ENCODE assay signal across 9 mouse cellular contexts in genomic region chr3:68059162-68059800, GRCm38 (mm10). TPM values are rescaled to one million over a fixed set of nuclear protein-coding genes. Genes with fewer than 3 reads are reported as not detected.
A peak's percentile ranks its signal among the peaks of the same experiment; 100 is the strongest.
DNase-seq lines count a peak whose midpoint lies in the region; ATAC-seq and TF ChIP-seq lines count a peak whose summit lies in the region.
"Had no signal": no experiment of that assay in that cellular context is flagged by ENCODE, and none has a peak within 500 bp of the region (broad histone marks: within the 10 kb centered on the region; RNA-seq: fewer than 3 reads in every experiment).

No protein-coding gene starts in this region.

- DNase-seq in heart, adult 8-10 months (ENCODE audit: low spot score) = peak; percentile 6
- DNase-seq in embryo, embryonic 11.5 days (ENCODE audit: low read depth, low spot score) = peak; percentile 26
- peak; percentile 59 for DNase-seq in kidney, postnatal 0 days (ENCODE audit: low spot score)
- DNase-seq in urinary bladder, postnatal 4 days (ENCODE audit: low spot score in 2 of 2) = no peak
- no peak for DNase-seq in spleen, postnatal 4 days (ENCODE audit: low spot score in 2 of 2)

- no peak overlapping the region for H3K4me2 ChIP-seq in heart, embryonic 12.5 days
- H3K4me2 ChIP-seq in kidney, postnatal 0 days (ENCODE audit: low read length) = no peak overlapping the region
- no peak overlapping the region for H3K4me2 ChIP-seq in neural tube, embryonic 15.5 days
- H3K4me2 ChIP-seq: heart, embryonic 15.5 days had no signal

- peak; percentile 90 for TF ChIP-seq CTCF in E14TG2a.4 (conservative IDR thresholded peaks at IDR 0.05; ENCODE audit: low read length)
- peak; percentile 82 for TF ChIP-seq CTCF in kidney, postnatal 0 days (IDR thresholded peaks at IDR 0.05; ENCODE audit: low read depth)

- WGBS in heart, embryonic 12.5 days = 51% methylated on average over 2 of the region's 2 CpGs
- WGBS in kidney, postnatal 0 days = 50% methylated on average over 2 of the region's 2 CpGs
- 54% methylated on average over 2 of the region's 2 CpGs for WGBS in neural tube, embryonic 15.5 days

- no peak overlapping the region for H3K4me3 ChIP-seq in heart, embryonic 12.5 days
- H3K4me3 ChIP-seq in E14TG2a.4 (replicated peaks; ENCODE audit: low read length) = no peak overlapping the region
- no peak overlapping the region for H3K4me3 ChIP-seq in kidney, postnatal 0 days (replicated peaks; ENCODE audit: low read depth, low read length)
- no peak overlapping the region for H3K4me3 ChIP-seq in neural tube, embryonic 15.5 days (replicated peaks)
- H3K4me3 ChIP-seq: heart, embryonic 15.5 days had no signal

- no peak overlapping the region for H3K27ac ChIP-seq in heart, embryonic 12.5 days (ENCODE audit: poor library complexity, severe bottlenecking)
- no peak overlapping the region for H3K27ac ChIP-seq in kidney, postnatal 0 days
- H3K27ac ChIP-seq in neural tube, embryonic 15.5 days (replicated peaks) = no peak overlapping the region
- H3K27ac ChIP-seq: heart, embryonic 15.5 days had no signal

- ATAC-seq in heart, embryonic 12.5 days (ENCODE audit: insufficient number of reproducible peaks, low FRiP score) = no peak
- ATAC-seq in kidney, postnatal 0 days (replicated peaks; ENCODE audit: low FRiP score, low read depth) = 0 out of 2 replicates have a peak, but pooled peaks have one; percentile 5
- ATAC-seq in neural tube, embryonic 15.5 days (ENCODE audit: low FRiP score) = peak; percentile 66

- no peaks in the 10 kb centered on the region for H3K36me3 ChIP-seq in heart, embryonic 12.5 days
- H3K36me3 ChIP-seq in E14TG2a.4 (ENCODE audit: insufficient read depth, low read length) = no peaks in the 10 kb centered on the region
- H3K36me3 ChIP-seq in kidney, postnatal 0 days (ENCODE audit: insufficient read depth, low read length) = no peaks in the 10 kb centered on the region
- no peaks in the 10 kb centered on the region for H3K36me3 ChIP-seq in neural tube, embryonic 15.5 days
- H3K36me3 ChIP-seq: heart, embryonic 15.5 days had no signal

- peaks cover 7% of the 10 kb centered on the region; the same call in 1 of the 2 replicates for H3K27me3 ChIP-seq in heart, embryonic 12.5 days (replicated peaks)
- peaks cover 8% of the 10 kb centered on the region; the same call in 1 of the 2 replicates for H3K27me3 ChIP-seq in E14TG2a.4 (ENCODE audit: insufficient read depth, low read length)
- H3K27me3 ChIP-seq in kidney, postnatal 0 days (ENCODE audit: insufficient read depth, low read length) = no peaks in the 10 kb centered on the region
- H3K27me3 ChIP-seq in neural tube, embryonic 15.5 days (replicated peaks) = peaks cover 4% of the 10 kb centered on the region
- H3K27me3 ChIP-seq: heart, embryonic 15.5 days had no signal

- H3K4me1 ChIP-seq in heart, embryonic 12.5 days (replicated peaks) = 0 out of 2 replicates have a peak, but pooled peaks cover 7% of the 10 kb centered on the region
- H3K4me1 ChIP-seq in E14TG2a.4 (replicated peaks; ENCODE audit: low read depth, low read length) = peaks cover 9% of the 10 kb centered on the region
- H3K4me1 ChIP-seq in kidney, postnatal 0 days (replicated peaks; ENCODE audit: insufficient read depth, low read length) = no peaks in the 10 kb centered on the region
- no peaks in the 10 kb centered on the region for H3K4me1 ChIP-seq in neural tube, embryonic 15.5 days

- no peak overlapping the region for H3K9ac ChIP-seq in heart, embryonic 12.5 days
- H3K9ac ChIP-seq in kidney, postnatal 0 days (ENCODE audit: low read depth, low read length) = no peak overlapping the region
- H3K9ac ChIP-seq in neural tube, embryonic 15.5 days (replicated peaks) = no peak overlapping the region
- H3K9ac ChIP-seq: heart, embryonic 15.5 days had no signal

- no peaks in the 10 kb centered on the region for H3K9me3 ChIP-seq in heart, embryonic 12.5 days (replicated peaks)
- H3K9me3 ChIP-seq in E14TG2a.4 (ENCODE audit: low read length) = no peaks in the 10 kb centered on the region
- H3K9me3 ChIP-seq in kidney, postnatal 0 days (replicated peaks; ENCODE audit: low read length) = no peaks in the 10 kb centered on the region
- H3K9me3 ChIP-seq in neural tube, embryonic 15.5 days (replicated peaks) = no peaks in the 10 kb centered on the region
- H3K9me3 ChIP-seq: heart, embryonic 15.5 days had no signal

RNA-seq across cellular contexts. Expression of gene Schip1, which starts 5.3 kb away (rescaled TPM):
- total RNA-seq in heart, adult 8-10 months (2022) = 100 to 1,000 TPM; 148 to 166 (median 160) TPM
- 76.4 and 81.6 TPM in 2 replicates for polyA plus RNA-seq in heart, embryonic 12.5 days (2016; fragmentation: Nextera tagmentation; extraction: Ambion mirVana)
- polyA plus RNA-seq in kidney, postnatal 0 days (2015; fragmentation: Nextera tagmentation; extraction: Ambion mirVana) = 70.0 and 71.8 TPM in 2 replicates
- 135 and 164 TPM in 2 replicates for polyA plus RNA-seq in neural tube, embryonic 15.5 days (2015; fragmentation: Nextera tagmentation; extraction: Ambion mirVana)

Comparison
In these comparisons a context has a peak if more than half of its experiments do, and no peak if none do; other contexts are left out.
1. DNase-seq: peak in heart, adult 8-10 months (single experiment), embryo, embryonic 11.5 days (single experiment) and kidney, postnatal 0 days (single experiment); none in urinary bladder, postnatal 4 days (0 of 2) and spleen, postnatal 4 days (0 of 2).